Mouse (Mus musculus): ENCODE measurements around the gene Def6. TPM values are rescaled to one million over a fixed set of nuclear protein-coding genes. Genes with fewer than 3 reads are reported as not detected.

Def6 gene
- total and polyA plus RNA-seq, 2 experiments from 2014 or later = 7.8 to 13.0 TPM

GRCm38 (mm10) chr17:28237362-28237761, 29.8 kb downstream of the Def6 start:
- Histone ChIP-seq H3K9me3 (ENCODE audit: low read length) (no peaks in the 10 kb centered on the region), H3K4me2 (ENCODE audit: low read depth, low read length) (no peak overlapping the region), H3K36me3 (ENCODE audit: insufficient read depth, low read length) (no peaks in the 10 kb centered on the region), H3K27me3 (ENCODE audit: insufficient read depth, low read length) (no peaks in the 10 kb centered on the region), H3K27ac (peak overlapping the region; percentile 45; the same call in 1 of the 2 replicates), H3K4me1 (ENCODE audit: insufficient read depth, low read length) (0 out of 2 replicates have a peak, but pooled peaks cover 6% of the 10 kb centered on the region), H3K4me3 (ENCODE audit: low read length) (no peak overlapping the region), H3K9ac (replicated peaks; ENCODE audit: low read length) (no peak overlapping the region)
- 44% methylated on average over 5 of the region's 5 CpGs for WGBS
- ATAC-seq (no peak), DNase-seq (ENCODE audit: low spot score) (no peak)
- TF ChIP-seq CTCF (IDR thresholded peaks at IDR 0.05; ENCODE audit: low read depth) = no peak

GRCm38 (mm10) chr17:28237874-28238273, 30.3 kb downstream of the Def6 start:
- no peak for ATAC-seq
- Histone ChIP-seq H3K36me3 (ENCODE audit: insufficient read depth, low read length) (no peaks in the 10 kb centered on the region), H3K27ac (no peak overlapping the region), H3K4me3 (ENCODE audit: low read length) (no peak overlapping the region), H3K9ac (replicated peaks; ENCODE audit: low read length) (no peak overlapping the region), H3K27me3 (ENCODE audit: insufficient read depth, low read length) (no peaks in the 10 kb centered on the region), H3K4me2 (ENCODE audit: low read depth, low read length) (no peak overlapping the region), H3K9me3 (ENCODE audit: low read length) (no peaks in the 10 kb centered on the region), H3K4me1 (ENCODE audit: insufficient read depth, low read length) (0 out of 2 replicates have a peak, but pooled peaks cover 6% of the 10 kb centered on the region)
- DNase-seq (ENCODE audit: low spot score) = no peak
- 69% methylated on average over 6 of the region's 6 CpGs for WGBS
- TF ChIP-seq CTCF (IDR thresholded peaks at IDR 0.05; ENCODE audit: low read depth) = no peak

GRCm38 (mm10) chr17:28240846-28241245, 33.3 kb downstream of the Def6 start:
- DNase-seq (ENCODE audit: low spot score) = no peak
- Histone ChIP-seq H3K9me3 (ENCODE audit: low read length) (no peaks in the 10 kb centered on the region), H3K9ac (replicated peaks; ENCODE audit: low read length) (no peak overlapping the region), H3K36me3 (ENCODE audit: insufficient read depth, low read length) (no peaks in the 10 kb centered on the region), H3K4me2 (ENCODE audit: low read depth, low read length) (no peak overlapping the region), H3K4me3 (ENCODE audit: low read length) (no peak overlapping the region), H3K27me3 (ENCODE audit: insufficient read depth, low read length) (no peaks in the 10 kb centered on the region), H3K4me1 (ENCODE audit: insufficient read depth, low read length) (peaks cover under 1% of the 10 kb centered on the region; the same call in 1 of the 2 replicates), H3K27ac (no peak overlapping the region)
- no peak for TF ChIP-seq CTCF (IDR thresholded peaks at IDR 0.05; ENCODE audit: low read depth)
- no peak for ATAC-seq
- 97% methylated on average over 5 of the region's 5 CpGs for WGBS

GRCm38 (mm10) chr17:28242296-28242695, 34.7 kb downstream of the Def6 start:
- H3K4me2 ChIP-seq (ENCODE audit: low read depth, low read length) = no peak overlapping the region
- H3K9ac ChIP-seq (replicated peaks; ENCODE audit: low read length) = no peak overlapping the region
- 75% methylated on average over 6 of the region's 6 CpGs for WGBS
- no peak overlapping the region for H3K4me3 ChIP-seq (ENCODE audit: low read length)
- H3K9me3 ChIP-seq (ENCODE audit: low read length) = no peaks in the 10 kb centered on the region
- DNase-seq (ENCODE audit: low spot score) (no peak), ATAC-seq (no peak)
- H3K36me3 ChIP-seq (ENCODE audit: insufficient read depth, low read length) = no peaks in the 10 kb centered on the region
- TF ChIP-seq CTCF (IDR thresholded peaks at IDR 0.05; ENCODE audit: low read depth) = no peak
- no peaks in the 10 kb centered on the region; the same call in 1 of the 2 replicates for H3K4me1 ChIP-seq (ENCODE audit: insufficient read depth, low read length)
- H3K27ac ChIP-seq = no peak overlapping the region
- H3K27me3 ChIP-seq (ENCODE audit: insufficient read depth, low read length) = no peaks in the 10 kb centered on the region

GRCm38 (mm10) chr17:28244214-28244613, 36.6 kb downstream of the Def6 start:
- no peak for DNase-seq (ENCODE audit: low spot score)
- TF ChIP-seq CTCF (IDR thresholded peaks at IDR 0.05; ENCODE audit: low read depth) = no peak
- Histone ChIP-seq H3K9me3 (ENCODE audit: low read length) (no peaks in the 10 kb centered on the region), H3K9ac (replicated peaks; ENCODE audit: low read length) (no peak overlapping the region), H3K4me3 (ENCODE audit: low read length) (no peak overlapping the region), H3K4me1 (ENCODE audit: insufficient read depth, low read length) (no peaks in the 10 kb centered on the region; the same call in 1 of the 2 replicates), H3K4me2 (ENCODE audit: low read depth, low read length) (no peak overlapping the region), H3K27ac (peak overlapping the region; percentile 73; the same call in 1 of the 2 replicates), H3K36me3 (ENCODE audit: insufficient read depth, low read length) (no peaks in the 10 kb centered on the region), H3K27me3 (ENCODE audit: insufficient read depth, low read length) (no peaks in the 10 kb centered on the region)
- no peak for ATAC-seq
- WGBS = 67% methylated on average over 6 of the region's 6 CpGs

GRCm38 (mm10) chr17:28244714-28245113, 37.1 kb downstream of the Def6 start:
- 21% methylated on average over 6 of the region's 6 CpGs for WGBS
- H3K27ac ChIP-seq = peak overlapping the region; percentile 73; the same call in 1 of the 2 replicates
- H3K4me1 ChIP-seq (ENCODE audit: insufficient read depth, low read length) = no peaks in the 10 kb centered on the region; the same call in 1 of the 2 replicates
- no peak overlapping the region for H3K4me2 ChIP-seq (ENCODE audit: low read depth, low read length)
- no peaks in the 10 kb centered on the region for H3K9me3 ChIP-seq (ENCODE audit: low read length)
- ATAC-seq (peak; percentile 92), DNase-seq (ENCODE audit: low spot score) (peak; percentile 83)
- no peak for TF ChIP-seq CTCF (IDR thresholded peaks at IDR 0.05; ENCODE audit: low read depth)
- H3K36me3 ChIP-seq (ENCODE audit: insufficient read depth, low read length) = no peaks in the 10 kb centered on the region
- no peak overlapping the region for H3K4me3 ChIP-seq (ENCODE audit: low read length)
- no peaks in the 10 kb centered on the region for H3K27me3 ChIP-seq (ENCODE audit: insufficient read depth, low read length)
- H3K9ac ChIP-seq (replicated peaks; ENCODE audit: low read length) = no peak overlapping the region; the same call in 1 of the 2 replicates

GRCm38 (mm10) chr17:28246640-28247039, 39.1 kb downstream of the Def6 start:
- no peak for DNase-seq (ENCODE audit: low spot score)
- ATAC-seq = no peak
- Histone ChIP-seq H3K9ac (replicated peaks; ENCODE audit: low read length) (no peak overlapping the region), H3K27ac (no peak overlapping the region), H3K9me3 (ENCODE audit: low read length) (no peaks in the 10 kb centered on the region), H3K4me2 (ENCODE audit: low read depth, low read length) (no peak overlapping the region), H3K36me3 (ENCODE audit: insufficient read depth, low read length) (no peaks in the 10 kb centered on the region), H3K27me3 (ENCODE audit: insufficient read depth, low read length) (no peaks in the 10 kb centered on the region), H3K4me1 (ENCODE audit: insufficient read depth, low read length) (no peaks in the 10 kb centered on the region; the same call in 1 of the 2 replicates), H3K4me3 (ENCODE audit: low read length) (no peak overlapping the region)
- TF ChIP-seq CTCF (IDR thresholded peaks at IDR 0.05; ENCODE audit: low read depth) = peak; percentile 12; the same call in 1 of the 2 replicates
- 76% methylated on average over 11 of the region's 11 CpGs for WGBS

Measured in hindbrain, postnatal 0 days (tissue).